Mouse (Mus musculus): ENCODE results near the gene Tmem229b.
A peak's percentile ranks its signal among the peaks of the same experiment; 100 is the strongest.

DNA sequence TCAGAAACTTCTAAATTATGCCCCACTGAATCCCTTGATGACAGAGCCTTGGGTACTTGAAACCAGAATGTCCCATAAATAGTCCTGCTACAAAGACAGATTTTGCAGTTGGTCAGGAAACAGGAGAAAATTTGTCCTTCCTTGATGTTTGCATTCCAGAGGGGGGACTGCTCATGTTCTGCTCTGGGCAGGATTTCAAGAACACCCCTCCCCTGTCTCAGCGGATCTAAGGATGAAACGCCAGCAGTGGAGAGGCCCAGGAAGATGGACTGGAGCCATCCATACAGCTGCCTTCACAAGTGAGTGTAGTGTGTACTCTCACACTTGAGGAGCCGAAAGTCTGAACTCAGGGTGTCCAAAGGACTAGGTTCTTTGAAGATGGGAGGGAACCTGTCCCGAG lies 86.0 kb downstream of the Tmem229b start:
- no peak for TF ChIP-seq POLR2A (IDR thresholded peaks at IDR 0.05; ENCODE audit: insufficient read length, low read depth)
- peak in 2 of 3 experiments; percentile 8 to 15 for TF ChIP-seq MYOD1 (IDR thresholded peaks at IDR 0.05; ENCODE audit: control insufficient read depth in 1 of 3, insufficient read length in 2 of 3, low read depth in 2 of 3)
- no peak for TF ChIP-seq E2F4 (IDR thresholded peaks at IDR 0.05; ENCODE audit: insufficient read depth)
- no peak for TF ChIP-seq CEBPB (IDR thresholded peaks at IDR 0.05; ENCODE audit: insufficient read depth, poor library complexity, severe bottlenecking)
- TF ChIP-seq MAX (IDR thresholded peaks at IDR 0.05; ENCODE audit: low read depth), result no peak
- peak in 1 of 3 experiments; percentile 45 for TF ChIP-seq MYOG (IDR thresholded peaks at IDR 0.05; ENCODE audit: control insufficient read depth in 1 of 3, insufficient read depth in 1 of 3, insufficient read length in 2 of 3, low read depth in 2 of 3)
- TF ChIP-seq TCF12 (IDR thresholded peaks at IDR 0.05; ENCODE audit: insufficient read depth, poor library complexity, severe bottlenecking), result peak; percentile 22
- TF ChIP-seq REST (IDR thresholded peaks at IDR 0.05; ENCODE audit: insufficient read depth, insufficient read length), result no peak
- TF ChIP-seq SRF (IDR thresholded peaks at IDR 0.05; ENCODE audit: control insufficient read depth, insufficient read length, low read depth), result no peak
- TF ChIP-seq USF1 (IDR thresholded peaks at IDR 0.05; ENCODE audit: low read depth), result no peak
- TF ChIP-seq POLR2AphosphoS2 (IDR thresholded peaks at IDR 0.05; ENCODE audit: insufficient read length, low read depth), result no peak
- no peak for TF ChIP-seq TCF3 (IDR thresholded peaks at IDR 0.05; ENCODE audit: insufficient read length, low read depth)
